Mouse (Mus musculus): ENCODE measurements around the gene Egfr. TPM values are rescaled to one million over a fixed set of nuclear protein-coding genes. Genes with fewer than 3 reads are reported as not detected.

The Egfr gene
- total RNA-seq, 4 experiments from 2014 or later, result 3.5 to 12.1 (median 8.5) TPM

GRCm38 (mm10) chr11:16951761-16952010 is 199.7 kb downstream of the Egfr start:
- no peak for DNase-seq (ENCODE audit: low spot score in 2 of 2)

GRCm38 (mm10) chr11:16956115-16956862 is 204.3 kb downstream of the Egfr start:
- DNase-seq (ENCODE audit: low spot score in 2 of 2), result no peak

- DNase-seq (ENCODE audit: low spot score in 2 of 2), result no peak
Measured at GRCm38 (mm10) chr11:16957030-16957429, 205.0 kb downstream of the Egfr start.

GRCm38 (mm10) chr11:16958520-16958919 is 206.5 kb downstream of the Egfr start:
- DNase-seq (ENCODE audit: low spot score in 2 of 2), result no peak

Other genes with a start within 250 kb of the Egfr start
- 1 to 10 TPM; 2.1 to 4.3 (median 3.0) TPM for gene Sec61g, start 243.7 kb upstream of the Egfr start, total RNA-seq (2022)
- under 1 TPM in 2 of 4 experiments, not detected in 2; 0.13 to 0.36 TPM for gene Fbxo48, start 199.2 kb downstream of the Egfr start, total RNA-seq (2022)